Mouse (Mus musculus) brown adipose tissue, adult 24 weeks (tissue): ENCODE measurements around the gene Aqp2. TPM values are rescaled to one million over a fixed set of nuclear protein-coding genes. Genes with fewer than 3 reads are reported as not detected.

Source experiments
- H3K27ac ChIP-seq: fragments of 200-500 bp; replicated peaks from 2 replicates; pipeline ENCODE4 v1.5.1; 2012; ENCODE audit warnings: low read depth, mild to moderate bottlenecking, low read length
- H3K4me1 ChIP-seq: fragments of 200-500 bp; 2 replicates; pipeline ENCODE4 v1.6.1; 2012; ENCODE audit warnings: low read length, mixed read lengths; ENCODE audit not compliant: control insufficient read depth, insufficient read depth, insufficient read length
- H3K4me3 ChIP-seq: fragments of 200-500 bp; 2 replicates; pipeline ENCODE4 v1.5.1; 2012; ENCODE audit warnings: low read depth, mild to moderate bottlenecking, low read length, moderate library complexity; ENCODE audit not compliant: insufficient read depth
- polyA plus RNA-seq: library from polyadenylated mRNA; stranded (reverse); fragments of >200 nt; gene quantifications from 2 replicates; pipeline ENCODE4 v1.2.4, GENCODE M21; 2012; ENCODE audit not compliant: missing spikeins, insufficient read depth, insufficient read length

The Aqp2 gene
- polyA plus RNA-seq, result 1.1 TPM in 1 of 2 replicates, not detected in the other

DNA sequence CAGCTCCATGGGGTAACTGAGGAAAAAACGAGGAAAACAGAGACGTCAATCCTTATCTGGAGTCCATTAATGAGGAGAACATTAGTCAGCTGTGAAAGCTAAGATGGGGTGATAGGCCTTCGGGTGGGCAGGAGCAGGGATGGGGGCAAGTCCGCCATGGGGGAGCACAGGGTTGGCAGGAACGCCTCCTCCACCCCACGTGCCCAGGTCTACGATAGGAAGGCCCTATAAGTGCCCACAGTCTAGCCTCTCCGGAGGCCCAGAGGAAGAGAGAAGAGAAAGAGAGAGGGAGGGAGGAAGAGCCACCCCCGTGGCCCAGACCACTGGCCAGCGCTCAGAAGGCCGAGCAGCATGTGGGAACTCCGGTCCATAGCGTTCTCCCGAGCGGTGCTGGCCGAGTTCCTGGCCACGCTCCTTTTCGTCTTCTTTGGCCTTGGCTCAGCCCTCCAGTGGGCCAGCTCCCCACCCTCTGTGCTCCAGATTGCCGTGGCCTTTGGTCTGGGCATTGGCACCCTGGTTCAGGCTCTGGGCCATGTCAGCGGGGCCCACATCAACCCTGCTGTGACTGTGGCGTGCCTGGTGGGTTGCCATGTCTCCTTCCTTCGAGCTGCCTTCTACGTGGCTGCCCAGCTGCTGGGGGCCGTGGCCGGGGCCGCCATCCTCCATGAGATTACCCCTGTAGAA is at the start of gene Aqp2:
Gene Aqp2 (plus strand): TSS at position 254 of the 684 bp plus-strand sequence.
- Histone ChIP-seq H3K27ac (no peak within 1 kb of the TSS), H3K4me1 (peaks cover 2% of the 10 kb centered on the region), H3K4me3 (no peak within 1 kb of the TSS)

DNA sequence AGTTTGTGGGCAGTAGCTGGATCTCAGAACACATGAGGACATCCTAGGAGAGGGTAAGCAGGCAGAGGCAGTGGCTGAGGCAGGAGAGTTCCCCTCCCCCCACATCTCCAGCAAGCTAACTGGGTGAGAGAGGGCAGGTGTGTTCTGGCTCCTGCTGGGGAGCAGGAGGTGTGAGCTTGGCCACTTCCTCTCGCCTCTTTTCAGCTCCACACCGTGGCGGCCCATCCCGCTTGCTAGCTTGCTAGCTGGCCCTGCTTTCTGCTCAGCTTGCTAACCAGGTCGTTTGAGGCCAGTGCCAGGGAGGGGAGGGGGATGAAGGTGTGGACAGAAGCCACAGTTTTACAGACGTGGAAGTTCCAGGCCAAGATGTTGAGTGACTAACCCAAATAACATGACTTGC is 47.7 kb upstream of the Aqp2 start:
- H3K4me1 ChIP-seq, result no peaks in the 10 kb centered on the region

GRCm38 (mm10) chr15:99532023-99532422 is 46.8 kb upstream of the Aqp2 start:
- no peak overlapping the region for H3K27ac ChIP-seq
- no peak overlapping the region for H3K4me3 ChIP-seq
- no peaks in the 10 kb centered on the region for H3K4me1 ChIP-seq

More for the DNA sequence above, 47.7 kb upstream of the Aqp2 start:
- Histone ChIP-seq H3K4me3 (no peak overlapping the region), H3K27ac (no peak overlapping the region)

GRCm38 (mm10) chr15:99536889-99537862 is 41.7 kb upstream of the Aqp2 start:
- Histone ChIP-seq H3K4me1 (no peaks in the 10 kb centered on the region), H3K4me3 (no peak overlapping the region), H3K27ac (no peak overlapping the region)

GRCm38 (mm10) chr15:99539891-99540290 is 39.0 kb upstream of the Aqp2 start:
- Histone ChIP-seq H3K27ac (no peak overlapping the region), H3K4me3 (no peak overlapping the region), H3K4me1 (no peaks in the 10 kb centered on the region)

DNA sequence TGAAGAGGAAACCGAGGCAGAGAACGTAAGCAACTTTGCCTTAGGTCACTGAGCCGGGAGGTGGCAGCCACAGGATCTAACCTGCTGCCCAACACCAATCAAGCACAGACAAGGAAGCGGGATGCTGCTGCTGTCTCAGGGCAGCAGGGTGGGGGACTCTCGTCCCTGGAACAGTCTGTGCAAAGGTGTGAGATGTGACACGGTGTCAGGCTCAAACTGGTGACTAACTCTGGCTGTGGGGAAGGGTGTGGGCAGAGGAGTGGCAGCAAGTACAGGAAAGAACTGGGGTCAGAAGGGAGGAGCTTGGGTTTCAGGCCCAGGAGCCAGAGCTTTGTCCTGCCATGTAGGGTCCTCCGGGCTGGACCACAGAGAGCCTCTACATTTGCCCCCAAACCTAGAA is 34.8 kb upstream of the Aqp2 start:
- H3K4me1 ChIP-seq, result no peaks in the 10 kb centered on the region
- H3K27ac ChIP-seq, result no peak overlapping the region
- no peak overlapping the region for H3K4me3 ChIP-seq

DNA sequence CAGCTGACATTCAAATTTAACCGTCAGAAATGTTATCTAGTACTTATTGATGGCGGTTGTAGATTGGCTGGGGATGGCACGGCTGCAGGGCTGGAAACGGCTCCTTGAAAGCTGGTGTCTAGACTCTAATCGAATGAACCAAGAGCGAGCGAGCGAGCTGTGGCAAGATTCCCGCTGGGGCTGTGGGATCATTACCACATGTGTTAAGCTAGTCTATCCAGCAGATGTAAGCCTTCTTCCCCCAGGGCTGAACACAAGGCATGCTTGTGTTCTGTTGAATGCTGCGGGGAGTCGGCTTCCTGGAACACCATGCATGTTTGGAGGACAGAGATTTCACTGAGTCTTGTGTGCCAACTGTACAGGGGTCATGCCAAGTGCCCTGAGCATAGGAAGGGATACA is 32.3 kb upstream of the Aqp2 start:
- Histone ChIP-seq H3K4me3 (no peak overlapping the region), H3K27ac (no peak overlapping the region), H3K4me1 (no peaks in the 10 kb centered on the region)

- no peaks in the 10 kb centered on the region for H3K4me1 ChIP-seq
- no peak overlapping the region for H3K27ac ChIP-seq
Observed at GRCm38 (mm10) chr15:99547732-99548131, 31.1 kb upstream of the Aqp2 start.

GRCm38 (mm10) chr15:99549901-99550300 is 29.0 kb upstream of the Aqp2 start:
- Histone ChIP-seq H3K27ac (no peak overlapping the region), H3K4me1 (no peaks in the 10 kb centered on the region), H3K4me3 (no peak overlapping the region)

More at GRCm38 (mm10) chr15:99547732-99548131, 31.1 kb upstream of the Aqp2 start:
- H3K4me3 ChIP-seq, result no peak overlapping the region

DNA sequence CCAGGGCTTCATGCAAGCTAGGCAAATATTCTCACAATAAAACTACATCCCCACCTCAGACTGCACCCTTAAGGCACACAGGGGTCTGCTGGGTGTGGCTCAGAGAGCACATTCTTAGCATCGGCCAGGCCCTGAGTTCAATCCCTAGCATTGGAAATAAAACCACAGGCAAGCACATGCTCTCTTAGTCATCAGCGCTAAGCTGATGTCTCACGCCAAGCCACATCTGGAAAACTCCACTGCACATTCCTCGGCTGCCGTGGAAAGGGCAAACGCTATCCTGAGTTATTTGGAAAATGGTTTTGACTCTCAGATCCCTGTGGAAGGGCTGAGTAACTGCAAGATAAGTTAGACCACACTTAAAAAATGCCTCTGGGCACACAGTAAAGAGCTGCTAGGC is 25.1 kb upstream of the Aqp2 start:
- H3K27ac ChIP-seq, result no peak overlapping the region
- H3K4me3 ChIP-seq, result no peak overlapping the region
- no peaks in the 10 kb centered on the region for H3K4me1 ChIP-seq

DNA sequence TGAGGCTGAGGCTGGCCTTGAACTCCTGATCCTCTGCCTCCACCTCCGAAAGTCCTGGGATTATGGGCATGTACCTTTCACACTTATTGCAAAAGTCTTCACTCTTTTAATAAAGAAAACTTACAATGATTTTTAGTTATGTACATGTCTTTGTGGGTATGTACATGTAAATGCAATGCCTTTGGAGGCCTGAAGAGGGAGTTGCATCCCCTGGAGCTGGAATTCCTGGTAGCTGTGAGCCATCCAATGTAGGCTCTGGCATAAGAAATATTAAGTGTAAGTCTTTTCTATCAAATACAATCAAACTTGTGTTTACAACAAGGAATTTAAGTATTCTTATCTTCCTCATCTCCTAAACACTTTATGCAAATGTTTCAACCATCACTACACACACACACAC is 19.9 kb upstream of the Aqp2 start:
- Histone ChIP-seq H3K4me1 (no peaks in the 10 kb centered on the region), H3K4me3 (no peak overlapping the region), H3K27ac (no peak overlapping the region)

DNA sequence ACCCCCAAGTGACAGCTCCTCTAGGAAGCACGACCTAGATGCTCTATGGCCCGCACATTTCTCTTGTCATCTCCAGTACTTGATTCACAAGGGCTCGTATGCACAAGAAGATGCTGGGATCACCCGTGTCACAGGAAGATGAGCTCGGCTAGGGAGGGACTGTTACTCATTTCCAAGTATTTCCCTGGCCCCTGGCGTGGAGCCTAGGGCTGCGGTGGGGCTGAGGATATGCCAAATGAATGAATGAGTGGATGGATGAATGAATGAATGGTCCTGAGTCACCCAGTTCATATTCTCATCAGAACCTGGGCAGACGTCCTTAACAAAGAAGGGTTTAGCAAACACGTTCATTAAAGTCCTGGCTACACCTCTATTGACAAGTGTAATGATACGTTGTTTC is 18.6 kb upstream of the Aqp2 start:
- Histone ChIP-seq H3K4me1 (no peaks in the 10 kb centered on the region), H3K27ac (no peak overlapping the region)

GRCm38 (mm10) chr15:99567371-99567770 is 11.5 kb upstream of the Aqp2 start:
- Histone ChIP-seq H3K27ac (no peak overlapping the region), H3K4me1 (no peaks in the 10 kb centered on the region), H3K4me3 (no peak overlapping the region)

More for the DNA sequence above, 18.6 kb upstream of the Aqp2 start:
- no peak overlapping the region for H3K4me3 ChIP-seq

GRCm38 (mm10) chr15:99568682-99569081 is 10.2 kb upstream of the Aqp2 start:
- no peaks in the 10 kb centered on the region for H3K4me1 ChIP-seq
- H3K27ac ChIP-seq, result no peak overlapping the region
- H3K4me3 ChIP-seq, result no peak overlapping the region

DNA sequence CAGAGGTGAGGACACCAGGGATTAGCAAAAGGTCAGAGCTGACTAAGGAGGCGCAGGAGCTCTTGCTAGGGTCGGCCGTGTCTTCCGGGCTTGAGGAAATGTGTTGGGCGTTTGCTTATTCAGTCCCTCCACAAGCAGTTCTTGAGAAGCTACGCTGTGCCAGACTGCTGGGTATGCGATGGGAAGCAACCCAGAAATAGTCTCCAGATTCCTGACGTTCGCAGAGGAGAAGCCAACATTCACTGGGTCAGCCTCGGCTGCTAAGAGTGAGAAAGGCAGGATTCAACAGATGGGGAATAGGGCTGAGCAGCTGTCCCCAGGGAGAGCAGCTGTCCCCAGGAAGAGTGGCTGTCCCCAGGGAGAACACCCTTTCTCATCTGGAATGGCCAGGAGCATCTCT is 9.7 kb upstream of the Aqp2 start:
- Histone ChIP-seq H3K4me1 (no peaks in the 10 kb centered on the region), H3K4me3 (no peak overlapping the region), H3K27ac (no peak overlapping the region)
